Mouse (Mus musculus): ENCODE data around the gene Slc51a. TPM values are rescaled to one million over a fixed set of nuclear protein-coding genes. Genes with fewer than 3 reads are reported as not detected.

The Slc51a gene
- total and polyA plus RNA-seq, 2 experiments from 2014 or later = 1.7 to 3.2 TPM

DNA sequence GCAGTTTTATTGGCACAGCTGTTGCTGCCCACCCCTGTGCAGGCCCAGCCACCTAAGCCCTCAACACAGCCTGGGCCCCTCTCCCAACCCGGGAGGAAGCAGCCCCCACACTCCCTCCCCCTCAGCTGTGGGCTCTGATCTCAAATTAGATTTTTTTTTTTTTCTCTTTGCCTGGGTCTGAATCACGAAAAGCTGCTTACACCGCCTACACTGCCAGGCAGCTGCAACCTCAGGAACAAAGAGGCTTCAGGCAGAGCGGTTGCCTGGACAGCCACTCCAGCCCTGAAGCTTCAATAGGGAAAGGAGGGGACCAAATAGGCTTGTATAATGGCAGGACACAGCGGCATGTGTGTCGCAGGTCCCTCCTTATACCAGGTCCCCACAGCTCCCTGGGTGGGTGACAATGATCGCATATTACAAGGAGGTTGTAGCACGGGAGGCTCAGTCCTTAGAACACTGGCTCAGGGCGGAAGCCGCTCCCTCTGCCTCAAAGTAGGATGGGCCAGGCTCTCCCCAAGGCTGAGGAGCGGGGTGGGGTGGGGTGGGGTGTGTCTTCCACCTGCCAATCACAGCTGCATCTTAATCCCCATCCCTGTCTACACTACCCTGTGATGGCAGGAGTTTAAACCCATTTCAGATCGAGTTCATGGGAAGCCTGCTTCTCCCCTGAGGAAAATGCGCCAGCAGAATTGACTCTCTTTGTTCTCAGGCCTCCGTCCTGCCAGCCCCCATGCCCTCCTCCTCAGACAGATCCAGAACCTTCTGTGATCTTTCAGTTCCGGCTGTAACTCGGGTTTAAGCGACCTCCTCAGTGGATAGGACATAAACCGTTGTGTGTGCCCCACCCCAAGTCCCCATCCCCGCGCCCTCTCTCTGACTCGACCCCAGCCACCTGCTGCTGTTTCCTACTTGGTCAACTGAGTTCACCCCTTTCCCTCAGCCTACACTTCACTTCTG, 28.6 kb upstream of the Slc51a start:
- ATAC-seq (ENCODE audit: insufficient read depth, low read depth) = no peak
- H3K4me2 ChIP-seq (ENCODE audit: low read depth, low read length) = peak overlapping the region; percentile 17; the same call in 1 of the 2 replicates
- no peaks in the 10 kb centered on the region for H3K9me3 ChIP-seq (replicated peaks; ENCODE audit: control insufficient read depth, low read length)
- H3K9ac ChIP-seq (replicated peaks; ENCODE audit: low read depth, low read length) = no peak overlapping the region
- 48% methylated on average over 21 of the region's 21 CpGs for WGBS
- TF ChIP-seq EP300 (IDR thresholded peaks at IDR 0.05; ENCODE audit: low read depth) (no peak), CTCF (IDR thresholded peaks at IDR 0.05; ENCODE audit: low read depth) (no peak)
- H3K4me3 ChIP-seq (ENCODE audit: low read depth, low read length) = no peak overlapping the region
- peak overlapping the region; percentile 49; the same call in 1 of the 2 replicates for H3K27ac ChIP-seq (ENCODE audit: low read depth)
- H3K27me3 ChIP-seq (ENCODE audit: control insufficient read depth, insufficient read depth, low read length) = no peaks in the 10 kb centered on the region
- no peaks in the 10 kb centered on the region for H3K36me3 ChIP-seq (replicated peaks; ENCODE audit: control insufficient read depth, insufficient read depth, low read length)
- no peak for DNase-seq (ENCODE audit: low spot score)
- no peaks in the 10 kb centered on the region for H3K4me1 ChIP-seq (ENCODE audit: control insufficient read depth, insufficient read depth)

GRCm38 (mm10) chr16:32513948-32514347, 26.3 kb upstream of the Slc51a start:
- 89% methylated on average over 6 of the region's 6 CpGs for whole genome bisulfite sequencing
- H3K27me3 ChIP-seq (ENCODE audit: control insufficient read depth, insufficient read depth, low read length) = no peaks in the 10 kb centered on the region
- no peak overlapping the region for H3K27ac ChIP-seq (ENCODE audit: low read depth)
- no peak overlapping the region for H3K9ac ChIP-seq (replicated peaks; ENCODE audit: low read depth, low read length)
- DNase-seq (ENCODE audit: low spot score) = no peak
- no peaks in the 10 kb centered on the region for H3K9me3 ChIP-seq (replicated peaks; ENCODE audit: control insufficient read depth, low read length)
- no peak for ATAC-seq (ENCODE audit: insufficient read depth, low read depth)
- no peaks in the 10 kb centered on the region for H3K36me3 ChIP-seq (replicated peaks; ENCODE audit: control insufficient read depth, insufficient read depth, low read length)
- no peak for TF ChIP-seq EP300 (IDR thresholded peaks at IDR 0.05; ENCODE audit: low read depth)
- TF ChIP-seq CTCF (IDR thresholded peaks at IDR 0.05; ENCODE audit: low read depth) = no peak
- no peak overlapping the region for H3K4me2 ChIP-seq (ENCODE audit: low read depth, low read length)
- no peak overlapping the region for H3K4me3 ChIP-seq (ENCODE audit: low read depth, low read length)
- H3K4me1 ChIP-seq (ENCODE audit: control insufficient read depth, insufficient read depth) = peaks cover 23% of the 10 kb centered on the region

DNA sequence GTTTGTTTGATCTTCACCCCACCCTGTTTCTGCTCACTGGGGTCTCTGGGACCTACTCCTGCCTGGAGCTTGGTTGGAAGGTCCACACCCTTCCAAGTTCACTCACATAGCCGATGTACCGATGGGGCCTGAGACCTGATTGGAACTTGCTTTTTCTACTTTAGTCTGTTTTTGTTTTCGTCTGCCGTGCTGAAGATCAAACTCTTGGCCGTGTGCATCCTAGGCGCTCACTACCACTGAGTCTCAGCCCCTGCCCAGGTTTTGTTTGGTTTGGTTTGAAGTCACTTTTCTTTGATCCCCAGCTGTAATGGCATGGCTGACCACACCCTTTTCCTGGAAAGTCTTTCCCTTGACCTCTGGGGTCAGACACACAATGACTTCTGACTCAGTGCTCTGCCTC, 25.7 kb upstream of the Slc51a start:
- Histone ChIP-seq H3K4me3 (ENCODE audit: low read depth, low read length) (no peak overlapping the region), H3K9me3 (replicated peaks; ENCODE audit: control insufficient read depth, low read length) (no peaks in the 10 kb centered on the region), H3K4me1 (ENCODE audit: control insufficient read depth, insufficient read depth) (peaks cover 24% of the 10 kb centered on the region), H3K4me2 (ENCODE audit: low read depth, low read length) (no peak overlapping the region), H3K36me3 (replicated peaks; ENCODE audit: control insufficient read depth, insufficient read depth, low read length) (no peaks in the 10 kb centered on the region), H3K27ac (ENCODE audit: low read depth) (no peak overlapping the region), H3K27me3 (ENCODE audit: control insufficient read depth, insufficient read depth, low read length) (no peaks in the 10 kb centered on the region), H3K9ac (replicated peaks; ENCODE audit: low read depth, low read length) (no peak overlapping the region)
- no peak for DNase-seq (ENCODE audit: low spot score)
- no peak for ATAC-seq (ENCODE audit: insufficient read depth, low read depth)
- WGBS = 93% methylated on average over 6 of the region's 6 CpGs
- TF ChIP-seq CTCF (IDR thresholded peaks at IDR 0.05; ENCODE audit: low read depth) (no peak), EP300 (IDR thresholded peaks at IDR 0.05; ENCODE audit: low read depth) (no peak)

DNA sequence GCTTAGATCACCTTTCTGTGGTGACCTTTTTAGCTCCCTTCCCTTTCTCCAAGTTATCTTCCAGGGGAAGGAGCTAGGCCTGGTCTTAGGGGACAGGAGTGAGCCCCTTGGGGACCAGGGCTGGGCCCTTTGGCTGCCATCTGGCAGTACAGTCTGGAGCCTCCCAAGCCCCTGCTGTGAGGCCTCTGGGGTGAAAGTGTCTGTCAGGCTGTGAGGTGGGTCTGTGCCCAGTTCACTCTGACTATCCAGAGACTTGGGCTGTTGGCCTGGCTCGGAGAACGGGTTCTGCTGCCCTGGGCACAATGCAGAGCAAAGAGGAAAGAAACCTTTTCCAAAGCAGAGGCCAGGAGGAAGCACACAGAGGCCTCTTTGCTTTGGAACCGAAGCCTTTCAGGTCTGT, 25.2 kb upstream of the Slc51a start:
- no peak overlapping the region for H3K27ac ChIP-seq (ENCODE audit: low read depth)
- no peaks in the 10 kb centered on the region for H3K27me3 ChIP-seq (ENCODE audit: control insufficient read depth, insufficient read depth, low read length)
- H3K4me3 ChIP-seq (ENCODE audit: low read depth, low read length) = no peak overlapping the region
- 70% methylated on average over 3 of the region's 3 CpGs for WGBS
- no peaks in the 10 kb centered on the region for H3K36me3 ChIP-seq (replicated peaks; ENCODE audit: control insufficient read depth, insufficient read depth, low read length)
- ATAC-seq (ENCODE audit: insufficient read depth, low read depth) (no peak), DNase-seq (ENCODE audit: low spot score) (no peak)
- H3K9me3 ChIP-seq (replicated peaks; ENCODE audit: control insufficient read depth, low read length) = no peaks in the 10 kb centered on the region
- TF ChIP-seq CTCF (IDR thresholded peaks at IDR 0.05; ENCODE audit: low read depth) (no peak), EP300 (IDR thresholded peaks at IDR 0.05; ENCODE audit: low read depth) (no peak)
- H3K4me2 ChIP-seq (ENCODE audit: low read depth, low read length) = no peak overlapping the region
- no peak overlapping the region for H3K9ac ChIP-seq (replicated peaks; ENCODE audit: low read depth, low read length)
- peaks cover 24% of the 10 kb centered on the region for H3K4me1 ChIP-seq (ENCODE audit: control insufficient read depth, insufficient read depth)

DNA sequence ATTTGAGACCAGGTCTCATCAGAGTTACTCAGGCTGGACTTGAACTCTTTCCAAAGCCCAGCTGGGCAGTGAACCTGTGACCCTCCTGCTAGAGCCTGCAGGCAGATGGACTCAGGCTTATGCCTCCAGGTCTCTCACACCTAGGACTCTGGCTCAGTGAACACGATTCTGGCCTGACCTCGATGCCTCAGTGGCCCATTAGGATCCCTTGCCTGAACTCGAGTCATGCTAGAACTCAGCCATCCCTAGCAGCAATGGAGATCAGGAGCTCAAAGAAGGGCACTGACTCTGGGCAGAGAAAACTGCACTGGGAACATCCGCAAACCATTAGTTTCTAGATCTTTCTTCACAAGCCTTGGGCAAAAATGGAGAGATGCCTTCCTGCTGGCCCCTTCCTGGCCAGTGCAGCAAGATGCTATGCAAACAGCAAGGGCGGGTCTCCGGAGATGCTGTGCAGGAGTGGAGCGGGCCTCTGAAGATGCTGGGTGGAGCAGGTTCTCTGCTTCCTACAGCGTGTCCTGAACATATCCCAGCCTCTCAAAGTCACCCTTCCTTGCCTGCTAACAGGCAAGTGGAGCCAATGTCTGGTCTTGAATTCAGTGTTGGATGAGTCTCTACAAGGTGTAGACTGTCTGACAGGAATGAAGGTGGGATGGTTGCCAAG, 24.3 kb upstream of the Slc51a start:
- H3K36me3 ChIP-seq (replicated peaks; ENCODE audit: control insufficient read depth, insufficient read depth, low read length) = no peaks in the 10 kb centered on the region
- WGBS = 92% methylated on average over 8 of the region's 8 CpGs
- peaks cover 29% of the 10 kb centered on the region for H3K4me1 ChIP-seq (ENCODE audit: control insufficient read depth, insufficient read depth)
- H3K4me3 ChIP-seq (ENCODE audit: low read depth, low read length) = no peak overlapping the region
- H3K27ac ChIP-seq (ENCODE audit: low read depth) = no peak overlapping the region
- no peak overlapping the region for H3K4me2 ChIP-seq (ENCODE audit: low read depth, low read length)
- no peaks in the 10 kb centered on the region for H3K27me3 ChIP-seq (ENCODE audit: control insufficient read depth, insufficient read depth, low read length)
- DNase-seq (ENCODE audit: low spot score) (no peak), ATAC-seq (ENCODE audit: insufficient read depth, low read depth) (no peak)
- no peak overlapping the region for H3K9ac ChIP-seq (replicated peaks; ENCODE audit: low read depth, low read length)
- no peak for TF ChIP-seq CTCF (IDR thresholded peaks at IDR 0.05; ENCODE audit: low read depth)
- TF ChIP-seq EP300 (IDR thresholded peaks at IDR 0.05; ENCODE audit: low read depth) = no peak
- no peaks in the 10 kb centered on the region for H3K9me3 ChIP-seq (replicated peaks; ENCODE audit: control insufficient read depth, low read length)
